Mouse (Mus musculus) lung, postnatal 0 days (tissue): ENCODE data around the gene Kcnj9.

ENCODE experiments used
- CTCF ChIP-seq: IDR thresholded peaks from 2 replicates; pipeline ENCODE4 v1.5.1; 2016; ENCODE audit warnings: antibody characterized with exemption, mild to moderate bottlenecking
- EP300 ChIP-seq: IDR thresholded peaks from 2 replicates; pipeline ENCODE4 v1.6.1; 2016; ENCODE audit warnings: antibody characterized with exemption, mild to moderate bottlenecking, control low read depth

DNA sequence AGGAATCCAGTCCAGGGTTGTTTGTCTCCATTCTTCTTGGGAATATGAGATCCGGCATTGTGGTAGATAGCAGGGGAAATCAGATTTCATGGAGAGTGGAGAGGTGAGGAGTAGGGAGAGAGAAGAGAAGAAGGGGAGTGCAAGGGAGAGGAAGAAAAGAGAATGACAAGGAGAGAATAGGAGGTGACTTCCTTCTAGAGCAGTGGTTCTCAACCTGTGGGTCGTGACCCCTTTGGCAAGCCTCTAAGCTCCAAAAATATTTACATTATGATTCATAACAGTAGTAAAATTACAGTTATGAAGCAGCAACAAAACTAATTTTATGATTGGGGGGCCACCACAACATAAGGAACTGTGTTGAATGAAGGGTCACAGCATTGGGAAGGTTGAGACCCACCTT lies 3.8 kb upstream of the Kcnj9 start:
- TF ChIP-seq CTCF (no peak), EP300 (no peak)
